Mouse (Mus musculus) kidney, adult 2 months (tissue): Measurements from ENCODE around the gene Slc17a7.

Experiments
- CTCF ChIP-seq: fragments of 200-500 bp; conservative IDR thresholded peaks from 2 replicates; pipeline ENCODE4 v1.5.1; 2011; ENCODE audit warnings: low read depth, mild to moderate bottlenecking, control low read depth, low read length, moderate library complexity, mixed read lengths; ENCODE audit not compliant: insufficient read depth, insufficient read length
- POLR2A ChIP-seq: fragments of 200-500 bp; IDR thresholded peaks from one replicate; pipeline ENCODE4 v1.6.1; 2011; ENCODE audit warnings: low read depth, low read length, control low read depth

DNA sequence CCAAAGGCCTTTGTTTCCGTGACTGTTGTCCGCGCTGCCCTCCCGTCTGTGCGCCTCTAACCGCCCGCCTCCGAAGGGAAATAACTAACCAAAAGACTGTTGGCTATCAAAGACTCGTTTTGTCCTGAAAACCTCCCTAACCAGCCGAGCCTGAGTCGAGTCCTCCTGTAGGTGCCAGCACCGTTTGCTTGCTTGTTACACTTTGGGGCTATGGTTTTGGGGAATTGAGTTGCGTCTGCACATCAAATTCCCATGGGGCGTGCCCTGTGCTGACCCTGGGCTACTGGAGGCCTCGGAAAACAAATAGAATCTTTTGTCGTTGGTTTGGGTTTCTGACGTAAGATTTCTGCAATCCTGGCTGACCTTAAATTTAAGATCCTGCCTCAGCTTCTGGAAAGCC, 34.4 kb upstream of the Slc17a7 start:
- TF ChIP-seq CTCF, result no peak
- no peak for TF ChIP-seq POLR2A
